In the genomic region with DNA sequence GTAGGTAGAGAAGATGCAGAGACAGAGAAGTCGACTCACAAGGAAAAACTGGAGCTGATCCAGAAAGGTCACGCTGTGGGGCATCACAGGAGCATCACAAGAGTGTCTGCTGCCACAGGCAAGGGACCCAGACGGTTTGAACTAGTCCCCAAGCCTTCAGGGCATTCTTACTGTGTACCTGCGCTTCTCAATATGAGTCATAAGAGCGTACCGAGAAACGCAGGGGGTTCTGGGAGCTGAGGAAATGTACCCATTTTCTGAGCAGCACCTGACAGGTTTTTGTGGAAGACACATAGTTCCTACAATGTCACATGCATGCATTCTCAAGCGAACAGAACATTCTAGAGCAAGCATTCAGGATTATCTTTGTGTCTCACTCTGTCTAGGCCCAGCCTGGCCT, we compare ENCODE assay signal across 22 mouse cellular contexts. TPM values are rescaled to one million over a fixed set of nuclear protein-coding genes. Genes with fewer than 3 reads are reported as not detected.
DNase-seq lines count a peak whose midpoint lies in the region; ATAC-seq and TF ChIP-seq lines count a peak whose summit lies in the region.
"Had no signal": no experiment of that assay in that cellular context is flagged by ENCODE, and none has a peak within 500 bp of the region (broad histone marks: within the 10 kb centered on the region; RNA-seq: fewer than 3 reads in every experiment).

No protein-coding gene starts in this region.

- peaks cover 9 to 22% of the 10 kb centered on the region in 2 experiments for H3K4me1 ChIP-seq in CH12.LX (ENCODE audit: control insufficient read depth in 1 of 2, insufficient read depth in 2 of 2)

- in situ Hi-C loops in CH12.LX (cut with MboI; ENCODE audit: low pct_ligation_motif_present, low pct_unique_long_range_greater_than_20kb, low sequenced_read_pairs) = no loop called here

- H3K9me3 ChIP-seq in CH12.LX (replicated peaks; ENCODE audit: low read length) = no peaks in the 10 kb centered on the region
- H3K9me3 ChIP-seq: G1E had no signal

- H3K36me3 ChIP-seq in CH12.LX (replicated peaks in 1 of 2; ENCODE audit: control insufficient read depth in 1 of 2, insufficient read depth in 1 of 2, low read length in 1 of 2) = no peaks in the 10 kb centered on the region
- H3K36me3 ChIP-seq: G1E had no signal

- DNase-seq in CH12.LX (ENCODE audit: extremely low read depth) = peak; percentile 27
- DNase-seq in induced T-regulatory cell, adult 2 months (ENCODE audit: low read depth) = peak; percentile 47
- no peak for DNase-seq in spleen, adult 18-20 months
- DNase-seq in layer of hippocampus, postnatal 36 days = no peak
- no peak for DNase-seq in embryo, embryonic 10 days (ENCODE audit: low spot score)
- DNase-seq in adrenal gland, adult 2 months = no peak
- DNase-seq: adrenal gland, adult 8-10 months; adrenal gland, postnatal 10 days; adrenal gland, postnatal 14 days; adrenal gland, postnatal 25 days; adrenal gland, postnatal 36 days; B cell, adult 2 months; cerebellum, adult 11 months; cerebellum, adult 11-12 months; cerebellum, adult 18-20 months; cerebellum, adult 2 months; cerebellum, adult 8-10 months had no signal

- TF ChIP-seq EP300 in CH12.LX (IDR thresholded peaks at IDR 0.05; ENCODE audit: low read length) = peak; percentile 58

- ATAC-seq in activated CD4-positive, CD25-positive, alpha-beta regulatory T cell, adult 4 months = peak; percentile 32
- ATAC-seq in inflammation-experienced regulatory T-cells, adult 6 months = peak; percentile 46
- ATAC-seq: CD4-positive, CD25-positive, alpha-beta regulatory T cell, adult 4 months; Patski had no signal

- no peaks in the 10 kb centered on the region for H3K27me3 ChIP-seq in CH12.LX (replicated peaks)

- H3K4me3 ChIP-seq in CH12.LX (replicated peaks in 1 of 3; ENCODE audit: low read depth in 2 of 3, low read length in 2 of 3, poor library complexity in 1 of 3) = no peak overlapping the region

- no peak for TF ChIP-seq RAD21 in CH12.LX (IDR thresholded peaks at IDR 0.05; ENCODE audit: low read depth, low read length)

- no peak overlapping the region for H3K27ac ChIP-seq in CH12.LX (ENCODE audit: insufficient read depth, low read depth)

- no peak overlapping the region for H3K4me2 ChIP-seq in CH12.LX (ENCODE audit: insufficient read depth, low read depth, poor library complexity, severe bottlenecking)

- H3K79me2 ChIP-seq in CH12.LX (replicated peaks; ENCODE audit: control insufficient read depth, extremely low read depth, insufficient read depth, poor library complexity, severe bottlenecking) = no peaks in the 10 kb centered on the region

- no peak for TF ChIP-seq CTCF in CH12.LX (conservative IDR thresholded peaks at IDR 0.05 in 1 of 2, IDR thresholded peaks at IDR 0.05 in 1 of 2; ENCODE audit: low read depth in 2 of 2, low read length in 2 of 2)

- no peak overlapping the region for H3K9ac ChIP-seq in CH12.LX (ENCODE audit: insufficient read depth, low read depth)

- dilution Hi-C loops in CH12.LX (cut with MboI; ENCODE audit: extremely low pct_ligation_motif_present, extremely low pct_unique_long_range_greater_than_20kb, low sequenced_read_pairs) = no loop called here

- TF ChIP-seq POLR2A in CH12.LX (IDR thresholded peaks at IDR 0.05; ENCODE audit: low read depth, low read length) = 0 out of 2 replicates have a peak, but pooled peaks have one; percentile 23

TF ChIP-seq in CH12.LX, 34 proteins besides CTCF, POLR2A, EP300 and RAD21:
- peak; percentile 67 for TF ChIP-seq JUN (IDR thresholded peaks at IDR 0.05; ENCODE audit: insufficient read depth, low read depth, low read length)
- TF ChIP-seq ETS1 (conservative IDR thresholded peaks at IDR 0.05; ENCODE audit: low read depth, low read length) = 0 out of 2 replicates have a peak, but pooled peaks have one; percentile 10
- TF ChIP-seq JUND (conservative IDR thresholded peaks at IDR 0.05; ENCODE audit: low read depth, low read length) = peak; percentile 88
- peak; percentile 93 for TF ChIP-seq IRF4 (IDR thresholded peaks at IDR 0.05; ENCODE audit: low read depth, low read length)
- no peak for TF ChIP-seq MAZ (IDR thresholded peaks at IDR 0.05; ENCODE audit: low read depth, low read length)
- peak; percentile 43; the same call in 1 of the 2 replicates for TF ChIP-seq BHLHE40 (IDR thresholded peaks at IDR 0.05; ENCODE audit: low read depth, low read length)

RNA-seq across cellular contexts. Expression of a gene that starts 8.7 kb away (rescaled TPM):
- total RNA-seq in CH12.LX (2012; rRNA removed) = 23.2 and 25.1 TPM in 2 replicates
- total RNA-seq in CH12.LX (2014; rRNA removed) = 22.9 and 25.4 TPM in 2 replicates
- 19.9 and 22.3 TPM in 2 replicates for polyA plus RNA-seq in CH12.LX (2012; ENCODE audit: insufficient read length, low read depth)
- 10 to 100 TPM in 1 of 2 experiments, 1 to 10 TPM in 1; 7.8 to 10.5 TPM for polyA plus RNA-seq in activated CD4-positive, CD25-positive, alpha-beta regulatory T cell, adult 4 months (2017; shearing (Covaris generic))
- 10 to 100 TPM in 1 of 3 experiments, 1 to 10 TPM in 2; 4.4 to 13.2 (median 9.5) TPM for polyA plus RNA-seq in inflammation-experienced regulatory T-cells, adult 6 months (2017; shearing (Covaris generic))
- total RNA-seq in layer of hippocampus, postnatal 36 days (2021) = 10 to 100 TPM; 31.4 to 32.6 TPM
- 1 to 10 TPM; 5.5 to 9.0 TPM for total RNA-seq in adrenal gland, adult 2 months (2021)
- polyA plus RNA-seq in adrenal gland, adult 2 months (2012; rRNA removed) = 1.4 and 1.6 TPM in 2 replicates

Comparison
In these comparisons a context has a peak if more than half of its experiments do, and no peak if none do; other contexts are left out.
1. DNase-seq: peak in CH12.LX (single experiment) and induced T-regulatory cell, adult 2 months (single experiment); none in spleen, adult 18-20 months (0 of 2), layer of hippocampus, postnatal 36 days (0 of 2), embryo, embryonic 10 days (single experiment) and adrenal gland, adult 2 months (single experiment).